Mouse (Mus musculus) cortical plate, adult 2 months (tissue): ENCODE measurements around the gene Npr1. TPM values are rescaled to one million over a fixed set of nuclear protein-coding genes. Genes with fewer than 3 reads are reported as not detected.

Source experiments
- H3K27ac ChIP-seq: fragments of 200-500 bp; 2 replicates; pipeline ENCODE4 v1.5.1; 2012; ENCODE audit warnings: low read length, control low read depth, inconsistent platforms; ENCODE audit not compliant: insufficient read depth
- H3K4me1 ChIP-seq: fragments of 200-500 bp; 2 replicates; pipeline ENCODE4 v1.6.1; 2011; ENCODE audit warnings: low read length; ENCODE audit not compliant: control insufficient read depth, insufficient read depth
- H3K4me3 ChIP-seq: fragments of 200-500 bp; 2 replicates; pipeline ENCODE4 v1.5.1; 2011; ENCODE audit warnings: mild to moderate bottlenecking, low read length, control low read depth; ENCODE audit not compliant: insufficient read depth
- CTCF ChIP-seq: fragments of 200-500 bp; IDR thresholded peaks from 2 replicates; pipeline ENCODE4 v1.5.1; 2011; ENCODE audit warnings: mild to moderate bottlenecking, control low read depth, low read length; ENCODE audit not compliant: insufficient read depth; ENCODE audit errors: extremely low read depth
- POLR2A ChIP-seq: fragments of 200-500 bp; IDR thresholded peaks from 2 replicates; pipeline ENCODE4 v1.6.1; 2011; ENCODE audit warnings: mild to moderate bottlenecking, low read length, control low read depth; ENCODE audit not compliant: insufficient read depth; ENCODE audit errors: extremely low read depth
- polyA plus RNA-seq: library from polyadenylated mRNA; depleted of rRNA; stranded (reverse); fragments of >200 nt; gene quantifications from 2 replicates; pipeline ENCODE4 v1.2.3, GENCODE M21; 2012; rRNA removed

The Npr1 gene
- polyA plus RNA-seq, 1 experiment: 3.3 TPM

- H3K27ac ChIP-seq: no peak overlapping the region
- peaks cover 8% of the 10 kb centered on the region; the same call in 1 of the 2 replicates for H3K4me1 ChIP-seq
- no peak overlapping the region for H3K4me3 ChIP-seq
- TF ChIP-seq CTCF: no peak
- no peak for TF ChIP-seq POLR2A
These were observed 38.1 kb downstream of the Npr1 start for GRCm38 (mm10) chr3:90427574-90427973.

GRCm38 (mm10) chr3:90425499-90425898, 40.2 kb downstream of the Npr1 start:
- TF ChIP-seq CTCF: no peak
- TF ChIP-seq POLR2A: no peak
- H3K4me3 ChIP-seq: no peak overlapping the region
- H3K4me1 ChIP-seq: peaks cover 5% of the 10 kb centered on the region; the same call in 1 of the 2 replicates
- no peak overlapping the region for H3K27ac ChIP-seq

- H3K4me1 ChIP-seq: peaks cover 4% of the 10 kb centered on the region; the same call in 1 of the 2 replicates
- no peak overlapping the region for H3K27ac ChIP-seq
- no peak for TF ChIP-seq POLR2A
- H3K4me3 ChIP-seq: no peak overlapping the region
These were observed 42.1 kb downstream of the Npr1 start for GRCm38 (mm10) chr3:90423549-90423948.

GRCm38 (mm10) chr3:90420696-90421095, 45.0 kb downstream of the Npr1 start:
- Histone ChIP-seq H3K27ac (no peak overlapping the region), H3K4me1 (peaks cover 3% of the 10 kb centered on the region; the same call in 1 of the 2 replicates), H3K4me3 (no peak overlapping the region)
- TF ChIP-seq POLR2A (no peak), CTCF (no peak)

GRCm38 (mm10) chr3:90413011-90413396, 52.7 kb downstream of the Npr1 start:
- H3K27ac ChIP-seq: no peak overlapping the region
- H3K4me3 ChIP-seq: no peak overlapping the region
- no peak for TF ChIP-seq CTCF
- no peak for TF ChIP-seq POLR2A
- H3K4me1 ChIP-seq: peaks cover 4% of the 10 kb centered on the region

GRCm38 (mm10) chr3:90412312-90413010, 53.2 kb downstream of the Npr1 start:
- Histone ChIP-seq H3K4me3 (no peak overlapping the region), H3K4me1 (peaks cover 4% of the 10 kb centered on the region), H3K27ac (no peak overlapping the region)
- TF ChIP-seq CTCF (peak; percentile 90), POLR2A (no peak)

GRCm38 (mm10) chr3:90408721-90409120, 56.9 kb downstream of the Npr1 start:
- H3K4me3 ChIP-seq: no peak overlapping the region
- no peak for TF ChIP-seq CTCF
- no peak for TF ChIP-seq POLR2A
- peaks cover under 1% of the 10 kb centered on the region; the same call in 1 of the 2 replicates for H3K4me1 ChIP-seq
- no peak overlapping the region for H3K27ac ChIP-seq

GRCm38 (mm10) chr3:90406414-90406813, 59.3 kb downstream of the Npr1 start:
- no peaks in the 10 kb centered on the region for H3K4me1 ChIP-seq
- no peak overlapping the region for H3K4me3 ChIP-seq
- H3K27ac ChIP-seq: no peak overlapping the region
- no peak for TF ChIP-seq POLR2A
- no peak for TF ChIP-seq CTCF

GRCm38 (mm10) chr3:90404609-90405008, 61.1 kb downstream of the Npr1 start:
- Histone ChIP-seq H3K4me3 (no peak overlapping the region), H3K4me1 (no peaks in the 10 kb centered on the region), H3K27ac (no peak overlapping the region)
- no peak for TF ChIP-seq POLR2A
- no peak for TF ChIP-seq CTCF

GRCm38 (mm10) chr3:90404121-90404520, 61.5 kb downstream of the Npr1 start:
- no peak for TF ChIP-seq CTCF
- no peak for TF ChIP-seq POLR2A
- Histone ChIP-seq H3K4me1 (no peaks in the 10 kb centered on the region), H3K4me3 (no peak overlapping the region), H3K27ac (no peak overlapping the region)

GRCm38 (mm10) chr3:90400993-90401392, 64.7 kb downstream of the Npr1 start:
- TF ChIP-seq CTCF: no peak
- TF ChIP-seq POLR2A: no peak
- Histone ChIP-seq H3K27ac (no peak overlapping the region), H3K4me3 (no peak overlapping the region), H3K4me1 (no peaks in the 10 kb centered on the region)

Other genes starting within 250 kb of the Npr1 start
- 59.2 and 61.0 TPM in 2 replicates for gene Jtb, start 234.3 kb downstream of the Npr1 start, polyA plus RNA-seq
- 0.27 and 0.49 TPM in 2 replicates for gene Creb3l4, start 222.4 kb downstream of the Npr1 start, polyA plus RNA-seq
- gene Slc39a1, start 217.7 kb downstream of the Npr1 start, polyA plus RNA-seq: 32.4 and 34.5 TPM in 2 replicates
- 45.7 and 48.8 TPM in 2 replicates for gene Crtc2, start 211.7 kb downstream of the Npr1 start, polyA plus RNA-seq
- 40.4 and 47.3 TPM in 2 replicates for gene Dennd4b, start 200.7 kb downstream of the Npr1 start, polyA plus RNA-seq
- 33.2 and 35.4 TPM in 2 replicates for gene Gatad2b, start 172.7 kb downstream of the Npr1 start, polyA plus RNA-seq
- gene Slc27a3, start 75.9 kb downstream of the Npr1 start, polyA plus RNA-seq: 6.8 and 9.4 TPM in 2 replicates
- 44.8 and 46.1 TPM in 2 replicates for gene Ints3, start 32.2 kb downstream of the Npr1 start, polyA plus RNA-seq
- gene Ilf2, start 10.3 kb upstream of the Npr1 start, polyA plus RNA-seq: 78.7 and 79.5 TPM in 2 replicates
- 65.0 and 73.2 TPM in 2 replicates for gene Snapin, start 25.2 kb upstream of the Npr1 start, polyA plus RNA-seq
- 126 and 131 TPM in 2 replicates for gene Chtop, start 43.6 kb upstream of the Npr1 start, polyA plus RNA-seq
- 265 and 281 TPM in 2 replicates for gene S100a1, start 48.5 kb upstream of the Npr1 start, polyA plus RNA-seq
- gene S100a13, start 48.6 kb upstream of the Npr1 start, polyA plus RNA-seq: 74.0 and 74.6 TPM in 2 replicates
- gene S100a14, start 61.0 kb upstream of the Npr1 start, polyA plus RNA-seq: not detected in 2 replicates
- 116 and 134 TPM in 2 replicates for gene S100a16, start 71.4 kb upstream of the Npr1 start, polyA plus RNA-seq
- gene S100a3, start 94.7 kb upstream of the Npr1 start, polyA plus RNA-seq: 1.9 and 2.0 TPM in 2 replicates
- not detected in 2 replicates for gene S100a2, start 124.4 kb upstream of the Npr1 start, polyA plus RNA-seq
- gene Gm42674, start 136.0 kb upstream of the Npr1 start, polyA plus RNA-seq: not detected in 2 replicates
- 10.9 and 13.4 TPM in 2 replicates for gene S100a4, start 137.9 kb upstream of the Npr1 start, polyA plus RNA-seq
- gene S100a5, start 142.7 kb upstream of the Npr1 start, polyA plus RNA-seq: not detected in 2 replicates
- 51.5 and 66.4 TPM in 2 replicates for gene S100a6, start 147.0 kb upstream of the Npr1 start, polyA plus RNA-seq
- gene S100a7a, start 188.2 kb upstream of the Npr1 start, polyA plus RNA-seq: 1.0 and 1.1 TPM in 2 replicates
- 0.95 and 1.8 TPM in 2 replicates for gene S100a8, start 203.1 kb upstream of the Npr1 start, polyA plus RNA-seq
- 1.6 and 2.2 TPM in 2 replicates for gene S100a9, start 229.9 kb upstream of the Npr1 start, polyA plus RNA-seq